Mouse (Mus musculus) common myeloid progenitor, adult 5-6 weeks (primary cell): ENCODE measurements around the gene Rhox2e. TPM values are rescaled to one million over a fixed set of nuclear protein-coding genes. Genes with fewer than 3 reads are reported as not detected.
"Not testable (repeated sequence)": the region's sequence is repeated elsewhere in the genome, so short reads cannot be mapped to it uniquely, and the experiment has no call there.

ENCODE experiments used
- ATAC-seq: replicated peaks from 2 replicates; pipeline ENCODE4 v1.8.0; 2016; ENCODE audit warnings: low read depth, mild to moderate bottlenecking, moderate TSS enrichment, inconsistent platforms; ENCODE audit not compliant: poor library complexity, severe bottlenecking
- total RNA-seq: library from RNA; stranded (forward); fragments of 200-1000, 187-1606 nt; gene quantifications from 2 replicates; pipeline ENCODE4 v1.2.3, GENCODE M21; 2017

The Rhox2e gene
- not detected in 2 replicates for total RNA-seq

DNA sequence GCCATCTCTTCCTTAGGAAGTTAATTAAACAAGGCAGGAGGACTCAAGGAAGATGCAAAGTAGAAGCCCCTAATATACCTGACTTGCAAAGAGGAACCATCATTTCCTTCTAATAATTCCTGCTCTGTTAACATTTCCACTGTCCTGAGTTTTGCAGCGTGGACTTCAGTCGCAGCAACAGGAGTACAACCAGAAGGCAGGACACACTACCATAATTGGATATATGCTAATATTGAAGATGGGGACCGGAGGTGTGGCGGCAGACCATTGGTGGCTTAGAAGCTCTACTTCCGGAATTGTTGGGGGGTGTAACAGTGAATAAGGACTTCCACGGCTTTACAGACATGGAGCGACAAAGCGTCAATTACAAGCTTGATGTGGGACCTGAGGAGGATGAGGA is at the start of gene Rhox2e:
Gene Rhox2e, plus strand, starts transcription at position 301 of the 400 bp plus-strand sequence.
- ATAC-seq = not testable (repeated sequence)

GRCm38 (mm10) chrX:37514059-37514458 is 16.2 kb upstream of the Rhox2e start, which contains the start of gene Rhox4d:
Gene Rhox4d (plus strand): TSS chrX:37514359.
- ATAC-seq = not testable (repeated sequence)

DNA sequence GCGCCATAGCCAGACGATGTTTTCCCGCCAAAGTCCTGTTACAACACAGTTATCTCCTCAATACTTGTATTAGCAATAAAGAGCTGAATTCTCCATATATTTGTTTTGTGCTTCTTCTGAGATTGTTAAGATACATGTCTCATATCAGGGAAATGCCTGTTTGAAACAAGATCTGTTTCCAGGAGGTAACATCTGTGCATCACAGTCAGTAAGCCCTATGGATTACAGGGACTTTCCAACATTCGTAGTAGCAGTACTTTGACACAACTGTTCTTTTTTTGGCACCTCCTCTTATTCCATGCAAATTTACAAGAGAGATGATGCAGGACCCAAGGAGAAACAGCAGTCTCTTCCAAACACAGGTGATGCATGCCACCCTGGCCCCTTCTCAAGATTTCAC is 11.5 kb downstream of the Rhox2e start, which contains the start of gene Rhox3e:
Gene Rhox3e, plus strand, starts transcription at position 301 of the 400 bp plus-strand sequence.
- ATAC-seq = not testable (repeated sequence)

DNA sequence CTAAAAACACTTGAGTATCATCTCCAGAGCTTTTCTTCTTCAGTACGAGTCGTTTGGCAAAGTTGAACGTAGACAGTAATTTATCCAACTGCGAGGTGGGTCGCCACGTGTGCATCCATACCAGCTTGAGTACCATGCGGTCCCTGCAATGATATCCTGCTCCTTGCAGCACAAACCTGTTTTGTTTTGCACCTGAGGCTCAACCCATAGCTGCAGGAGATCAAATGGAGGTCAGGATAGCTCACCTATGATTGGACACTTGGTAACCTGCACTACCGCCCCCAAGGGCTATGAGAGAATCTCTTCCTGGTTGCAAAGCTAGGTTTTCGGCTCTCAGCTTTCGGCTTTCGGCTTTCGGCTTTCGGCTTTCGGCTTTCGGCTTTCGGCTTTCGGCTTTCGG is 26.9 kb downstream of the Rhox2e start, which contains the start of gene Rhox4e:
Gene Rhox4e, plus strand, starts transcription at position 301 of the 400 bp plus-strand sequence.
- not testable (repeated sequence) for ATAC-seq

DNA sequence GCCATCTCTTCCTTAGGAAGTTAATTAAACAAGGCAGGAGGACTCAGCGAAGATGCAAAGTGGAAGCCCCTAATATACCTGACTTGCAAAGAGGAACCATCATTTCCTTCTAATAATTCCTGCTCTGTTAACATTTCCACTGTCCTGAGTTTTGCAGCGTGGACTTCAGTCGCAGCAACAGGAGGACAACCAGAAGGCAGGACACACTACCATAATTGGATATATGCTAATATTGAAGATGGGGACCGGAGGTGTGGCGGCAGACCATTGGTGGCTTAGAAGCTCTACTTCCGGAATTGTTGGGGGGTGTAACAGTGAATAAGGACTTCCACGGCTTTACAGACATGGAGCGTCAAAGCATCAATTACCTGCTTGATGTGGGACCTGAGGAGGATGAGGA is 40.9 kb downstream of the Rhox2e start, which contains the start of gene Rhox2f:
Gene Rhox2f, plus strand, starts transcription at position 301 of the 400 bp plus-strand sequence.
- not testable (repeated sequence) for ATAC-seq

GRCm38 (mm10) chrX:37572638-37573037 is 42.4 kb downstream of the Rhox2e start:
- ATAC-seq = not testable (repeated sequence)

- ATAC-seq = not testable (repeated sequence)
Measured at GRCm38 (mm10) chrX:37580692-37581091, 50.4 kb downstream of the Rhox2e start, which contains the start of gene Rhox3f. Gene Rhox3f (plus strand): TSS chrX:37580992.

Other genes with a start within 250 kb of the Rhox2e start
- not detected in 2 replicates for gene Rhox3a2, start 150.4 kb upstream of the Rhox2e start, total RNA-seq
- not detected in 2 replicates for gene Rhox4a2, start 139.6 kb upstream of the Rhox2e start, total RNA-seq
- gene Rhox2b, start 118.4 kb upstream of the Rhox2e start, total RNA-seq = not detected in 2 replicates
- gene Rhox4b, start 98.0 kb upstream of the Rhox2e start, total RNA-seq = not detected in 2 replicates
- gene Rhox2c, start 76.8 kb upstream of the Rhox2e start, total RNA-seq = not detected in 2 replicates
- not detected in 2 replicates for gene Rhox3c, start 71.9 kb upstream of the Rhox2e start, total RNA-seq
- not detected in 2 replicates for gene Rhox4c, start 50.1 kb upstream of the Rhox2e start, total RNA-seq
- gene Rhox2d, start 37.0 kb upstream of the Rhox2e start, total RNA-seq = not detected in 2 replicates
- gene Rhox4d, start 16.1 kb upstream of the Rhox2e start, total RNA-seq = not detected in 2 replicates
- gene Rhox3e, start 11.6 kb downstream of the Rhox2e start, total RNA-seq = not detected in 2 replicates
- gene Rhox4e, start 27.0 kb downstream of the Rhox2e start, total RNA-seq = not detected in 2 replicates
- not detected in 2 replicates for gene Rhox2f, start 41.0 kb downstream of the Rhox2e start, total RNA-seq
- gene Rhox3f, start 50.5 kb downstream of the Rhox2e start, total RNA-seq = not detected in 2 replicates
- gene Rhox4f, start 77.3 kb downstream of the Rhox2e start, total RNA-seq = not detected in 2 replicates
- not detected in 2 replicates for gene Rhox3g, start 98.2 kb downstream of the Rhox2e start, total RNA-seq
- not detected in 2 replicates for gene Rhox2g, start 113.0 kb downstream of the Rhox2e start, total RNA-seq
- gene Rhox4g, start 120.9 kb downstream of the Rhox2e start, total RNA-seq = not detected in 2 replicates
- not detected in 2 replicates for gene Rhox3h, start 138.3 kb downstream of the Rhox2e start, total RNA-seq
- not detected in 2 replicates for gene Rhox2h, start 142.8 kb downstream of the Rhox2e start, total RNA-seq